Mouse (Mus musculus): Measurements from ENCODE around the gene Ldb1.
"Not testable (repeated sequence)": the region's sequence is repeated elsewhere in the genome, so short reads cannot be mapped to it uniquely, and the experiment has no call there.

Ldb1 gene

DNA sequence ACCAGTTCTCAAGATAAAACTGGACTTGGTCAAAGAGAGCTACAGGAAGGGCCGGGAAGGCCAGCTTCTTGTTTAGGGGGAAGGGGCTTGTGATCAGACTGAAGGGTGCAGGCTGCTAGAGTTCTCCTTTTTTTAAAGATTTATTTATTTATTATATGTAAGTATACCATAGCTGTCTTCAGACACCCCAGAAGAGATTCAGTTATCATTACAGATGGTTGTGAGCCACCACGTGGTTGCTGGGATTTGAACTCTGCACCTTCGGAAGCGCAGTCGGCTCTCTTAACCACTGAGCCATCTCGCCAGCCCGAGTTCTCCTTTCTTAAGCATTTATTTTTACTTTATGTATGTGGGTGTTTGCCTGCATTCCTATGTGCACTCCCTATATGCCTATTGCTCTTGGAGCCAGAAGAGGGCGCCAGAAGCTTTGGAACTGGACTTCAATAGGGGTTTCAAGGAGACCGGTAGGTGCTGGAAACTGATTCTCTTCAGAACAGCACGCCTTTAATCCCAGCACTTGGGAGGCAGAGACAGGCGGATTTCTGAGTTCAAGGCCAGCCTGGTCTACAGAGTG, 16.2 kb downstream of the Ldb1 start:
- DNase-seq (ENCODE audit: low read depth) = no peak

DNA sequence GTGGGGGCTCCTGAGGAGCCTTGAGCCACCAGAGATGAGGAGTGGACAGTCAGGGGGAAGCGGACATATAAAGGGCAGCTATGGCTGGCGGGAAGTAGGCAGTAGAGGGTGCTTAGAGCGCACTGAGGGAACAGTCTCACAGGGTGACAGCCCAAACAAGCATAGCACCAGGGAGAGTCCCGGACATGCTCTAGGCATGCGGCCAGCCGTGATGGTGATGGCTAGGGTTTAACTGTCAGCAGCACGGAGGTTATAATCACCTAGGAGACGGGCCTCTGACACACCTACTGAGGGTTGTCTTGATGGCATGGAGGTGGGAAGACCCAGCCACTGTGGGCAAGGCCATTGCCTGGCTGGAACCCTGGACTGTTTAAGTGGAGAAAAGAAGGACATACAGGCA, 18.4 kb downstream of the Ldb1 start:
- DNase-seq (ENCODE audit: low read depth) = no peak

DNA sequence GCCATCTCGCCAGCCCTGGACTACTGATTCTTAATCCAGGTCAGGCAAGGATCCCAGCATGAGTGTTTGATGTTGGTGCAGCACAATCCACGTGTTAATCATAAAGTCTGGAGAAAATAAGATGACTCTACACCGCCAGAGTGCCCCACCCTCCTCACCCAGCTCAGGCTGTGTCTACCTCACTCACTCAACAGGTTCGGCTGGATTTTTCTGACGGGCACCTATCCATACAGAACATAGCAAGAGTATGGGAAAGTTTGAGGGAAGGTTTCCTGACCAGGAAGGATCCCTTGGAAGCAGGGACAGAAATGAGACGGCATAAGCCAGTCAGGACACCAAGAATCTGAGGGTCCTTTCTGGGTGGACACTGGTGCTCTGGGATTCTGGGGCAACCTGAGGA, 20.1 kb downstream of the Ldb1 start:
- DNase-seq (ENCODE audit: low read depth) = no peak

DNA sequence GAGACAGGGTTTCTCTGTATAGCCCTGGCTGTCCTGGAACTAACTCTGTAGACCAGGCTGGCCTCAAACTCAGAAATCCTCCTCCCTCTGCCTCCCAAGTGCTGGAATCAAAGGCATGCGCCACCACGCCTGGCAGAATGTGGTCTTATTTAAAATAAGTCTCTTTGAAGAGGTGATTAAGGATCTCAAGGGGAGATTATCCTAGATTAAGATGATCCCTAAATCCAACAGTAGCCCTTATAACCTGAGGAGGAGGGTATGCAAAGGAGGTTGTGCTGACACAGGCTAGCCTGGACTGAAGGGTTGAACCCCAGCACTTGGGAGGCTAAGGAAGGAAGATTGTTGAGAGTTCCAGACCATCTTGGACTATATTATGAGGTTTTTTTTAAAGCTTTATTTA, 29.0 kb downstream of the Ldb1 start:
- no peak for DNase-seq (ENCODE audit: low read depth)

DNA sequence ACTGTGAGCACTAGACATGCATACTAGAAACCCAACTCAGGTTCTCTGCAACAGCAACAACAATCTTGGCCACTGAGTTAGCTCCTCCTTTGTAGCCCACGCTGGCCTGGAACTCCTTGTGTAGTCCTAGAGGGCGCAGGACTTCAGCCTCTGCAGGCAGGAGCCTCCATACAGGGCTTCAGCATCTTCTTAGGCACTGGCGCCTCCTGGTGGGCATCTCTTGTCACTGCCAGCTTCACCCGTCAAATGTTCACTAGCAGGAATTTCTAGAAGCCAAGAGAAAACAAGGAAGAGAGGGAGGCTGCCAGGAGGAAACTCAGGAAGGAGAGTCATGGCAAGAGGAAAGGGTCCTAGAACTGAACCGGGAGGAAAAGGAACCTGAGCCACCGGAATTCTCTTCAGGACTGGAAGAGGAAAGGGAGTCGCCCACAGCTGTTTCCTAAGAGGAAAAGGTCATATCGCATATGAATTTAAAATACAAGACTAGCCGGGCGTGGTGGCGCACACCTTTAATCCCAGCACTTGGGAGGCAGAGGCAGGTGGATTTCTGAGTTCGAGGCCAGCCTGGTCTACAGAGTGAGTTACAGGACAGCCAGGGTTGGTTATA, 30.3 kb downstream of the Ldb1 start:
- peak; percentile 85 for DNase-seq (ENCODE audit: low read depth)

DNA sequence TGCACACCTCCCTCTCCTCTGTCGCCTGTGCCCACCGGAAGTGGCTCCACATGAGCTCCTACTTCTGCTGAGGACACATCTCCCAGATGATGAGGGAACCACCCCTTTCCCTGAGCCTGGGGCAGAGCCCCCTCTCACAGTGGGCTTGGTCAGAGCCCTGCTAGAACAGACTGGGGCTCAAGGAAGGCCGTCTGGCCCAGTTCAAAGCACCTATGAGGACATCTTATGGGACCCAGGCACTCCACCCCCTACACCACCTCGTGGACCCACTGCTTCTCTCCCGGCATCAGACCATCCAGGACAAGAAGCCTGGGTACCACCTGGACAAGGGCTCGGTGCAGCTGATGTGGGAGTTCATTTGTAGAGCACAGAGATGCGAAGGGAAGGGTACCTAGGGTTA, 39.3 kb downstream of the Ldb1 start:
- DNase-seq (ENCODE audit: low read depth) = no peak

- no peak for DNase-seq (ENCODE audit: low read depth)
These were observed 40.1 kb downstream of the Ldb1 start for GRCm38 (mm10) chr19:46004814-46005466.

DNA sequence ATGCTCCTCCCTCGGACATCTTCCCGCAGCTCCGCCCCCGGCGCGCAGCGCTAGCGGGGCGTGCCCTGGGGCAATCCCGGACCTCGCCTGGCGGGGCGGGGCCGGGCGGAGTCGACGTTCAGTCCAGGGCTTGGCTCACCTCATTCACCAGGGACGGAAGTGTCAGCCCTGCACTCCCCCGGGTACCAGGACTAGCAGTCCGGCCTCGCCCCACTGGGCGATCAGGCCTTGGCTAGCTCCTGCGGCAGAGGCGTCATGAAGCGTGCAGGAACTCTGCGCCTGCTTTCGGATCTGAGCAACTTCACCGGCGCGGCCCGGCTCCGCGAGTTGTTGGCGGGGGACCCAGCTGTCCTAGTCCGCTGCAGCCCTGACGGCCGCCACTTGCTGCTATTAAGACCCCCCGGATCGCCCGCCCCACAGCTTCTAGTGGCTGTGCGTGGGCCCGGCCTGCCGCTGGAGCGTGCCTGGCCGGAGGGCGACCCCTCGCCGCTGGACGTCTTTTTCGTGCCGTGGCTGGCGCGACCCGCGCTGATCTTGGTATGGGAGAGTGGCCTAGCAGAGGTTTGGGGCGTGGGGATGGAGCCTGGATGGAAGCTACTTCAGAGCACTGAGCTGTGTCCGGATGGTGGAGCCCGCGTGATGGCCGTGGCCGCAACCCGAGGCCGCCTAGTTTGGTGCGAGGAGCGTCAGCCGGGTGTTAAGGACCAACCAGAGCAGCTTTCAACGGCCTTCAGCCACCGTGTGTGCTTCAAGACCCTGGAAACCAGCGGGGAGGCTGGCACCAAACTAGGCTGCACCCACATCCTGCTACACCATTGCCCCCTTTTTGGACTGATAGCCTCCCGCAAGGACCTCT, 41.4 kb downstream of the Ldb1 start, which contains the start of gene Hps6:
Gene Hps6, plus strand, starts transcription at position 138 of the 856 bp plus-strand sequence.
- peak; percentile 42 for DNase-seq (ENCODE audit: low read depth)

DNA sequence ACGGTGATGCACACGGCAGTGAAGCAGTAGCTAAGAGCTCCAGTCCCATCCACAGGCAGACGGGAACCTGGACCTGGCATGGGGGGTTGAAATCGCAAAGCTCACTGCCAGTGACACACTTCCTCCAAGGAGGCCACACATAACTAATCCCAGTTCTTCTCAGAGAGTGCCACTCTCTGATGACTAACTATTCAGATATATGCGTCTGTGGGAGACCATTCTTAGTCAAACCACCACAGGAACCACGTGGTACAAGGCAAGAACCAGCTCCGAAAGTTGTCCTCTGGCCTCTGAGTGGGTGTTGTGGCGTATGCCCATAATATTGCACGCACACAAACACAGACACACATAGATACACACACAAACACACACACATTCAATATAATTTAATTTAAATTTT, 42.7 kb downstream of the Ldb1 start:
- no peak for DNase-seq (ENCODE audit: low read depth)

GRCm38 (mm10) chr19:45999378-45999777, 45.6 kb downstream of the Ldb1 start:
- no peak for DNase-seq (ENCODE audit: low read depth)

GRCm38 (mm10) chr19:45998694-45999217, 46.3 kb downstream of the Ldb1 start:
- DNase-seq (ENCODE audit: low read depth) = no peak

- peak; percentile 84 for DNase-seq (ENCODE audit: low read depth)
These were observed 47.0 kb downstream of the Ldb1 start, which contains the start of gene Armh3 for GRCm38 (mm10) chr19:45997785-45998693. Gene Armh3 (minus strand): TSS chr19:45998488.

DNA sequence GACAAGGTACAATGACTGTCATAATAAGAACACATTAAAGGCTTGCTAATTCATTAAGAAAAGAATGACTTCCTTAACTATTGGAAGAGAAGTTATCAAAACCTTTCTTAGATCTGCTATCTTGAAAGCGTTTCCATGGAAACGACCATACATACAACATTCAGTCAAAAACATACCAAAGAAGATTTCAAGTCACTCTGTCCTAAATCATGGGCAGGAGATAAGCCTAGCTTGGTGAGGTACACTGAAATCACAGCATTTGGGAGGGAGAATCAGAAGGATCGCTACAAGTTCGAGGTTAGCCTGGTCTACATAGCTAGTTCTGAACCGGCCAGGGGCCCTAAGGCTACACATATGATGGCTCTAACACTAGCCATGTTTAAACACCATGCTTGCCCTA, 47.6 kb downstream of the Ldb1 start:
- DNase-seq (ENCODE audit: low read depth) = no peak

DNA sequence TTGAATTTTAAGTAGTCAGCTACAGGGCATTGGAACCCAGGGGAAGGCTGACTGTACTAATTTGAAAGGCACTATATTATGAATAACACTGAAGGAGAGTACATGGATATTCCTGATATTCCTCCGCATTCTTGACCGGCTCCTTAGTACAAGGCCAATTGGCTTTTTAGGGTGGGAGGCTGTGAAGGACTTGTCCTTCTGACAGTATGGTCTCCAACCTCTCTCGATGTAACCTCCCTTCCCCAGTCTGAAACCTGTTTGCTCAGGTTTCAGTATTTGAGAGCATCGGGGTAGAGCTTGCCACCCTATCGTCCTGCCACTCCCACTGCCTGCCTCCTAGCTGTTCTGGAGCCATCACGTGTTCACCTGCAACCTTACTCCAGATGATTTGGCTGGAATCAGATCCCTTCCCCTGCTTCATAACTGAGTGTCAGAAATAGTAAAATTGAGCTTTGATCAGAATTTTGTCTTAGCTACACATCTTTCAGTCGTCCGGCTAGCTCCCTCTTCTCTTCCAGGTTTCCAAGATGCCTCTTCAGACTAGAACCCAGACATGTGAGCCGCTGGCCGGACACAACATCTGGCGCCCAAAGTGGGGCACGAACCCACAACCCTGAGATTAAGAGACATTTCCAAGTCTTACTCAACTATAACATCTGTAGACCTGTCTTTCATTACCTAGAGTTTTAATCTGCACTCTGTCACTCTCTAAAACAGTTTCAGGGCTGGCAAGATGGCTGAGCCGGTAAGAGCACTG, 50.9 kb downstream of the Ldb1 start:
- DNase-seq (ENCODE audit: low read depth) = no peak

DNA sequence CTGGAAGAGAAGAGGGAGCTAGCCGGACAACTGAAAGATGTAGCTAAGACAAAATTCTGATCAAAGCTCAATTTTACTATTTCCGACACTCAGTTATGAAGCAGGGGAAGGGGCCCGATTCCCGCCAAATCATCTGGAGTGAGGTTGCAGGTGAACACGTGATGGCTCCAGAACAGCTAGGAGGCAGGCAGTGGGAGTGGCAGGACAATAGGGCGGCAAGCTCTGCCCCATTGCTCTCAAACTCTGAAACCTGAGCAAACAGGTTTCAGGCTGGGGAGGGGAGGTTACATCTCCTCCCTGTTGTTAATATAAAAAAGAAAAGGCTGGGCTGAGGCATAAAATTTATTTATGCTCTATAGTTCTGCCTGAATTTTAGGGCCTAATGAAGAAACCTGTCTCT, 51.6 kb downstream of the Ldb1 start:
- DNase-seq (ENCODE audit: low read depth) = not testable (repeated sequence)

GRCm38 (mm10) chr19:45991171-45991570, 53.8 kb downstream of the Ldb1 start:
- DNase-seq (ENCODE audit: low read depth) = no peak

GRCm38 (mm10) chr19:45988238-45988637, 56.8 kb downstream of the Ldb1 start:
- no peak for DNase-seq (ENCODE audit: low read depth)

DNA sequence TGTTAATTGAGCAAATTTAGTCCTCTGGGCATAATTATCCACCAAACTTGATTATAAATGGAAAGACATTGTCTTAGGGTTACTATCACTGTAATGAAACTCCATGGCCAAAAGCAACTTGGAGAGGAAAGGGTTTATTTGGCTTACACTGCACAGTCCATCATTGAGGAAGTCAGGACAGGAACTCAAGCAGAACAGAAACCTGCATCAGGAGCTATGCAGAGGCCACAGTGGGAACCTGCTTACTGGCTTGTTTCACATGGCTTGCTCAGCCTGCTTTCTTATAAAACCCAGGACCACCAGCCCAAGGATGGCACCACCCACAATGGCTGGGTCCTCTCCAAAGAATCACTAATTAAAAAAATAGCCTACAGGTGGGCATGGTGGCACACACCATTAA, 60.6 kb downstream of the Ldb1 start:
- no peak for DNase-seq (ENCODE audit: low read depth)
